Mouse (Mus musculus) lung, embryonic 16.5 days (tissue): Measurements from ENCODE around the gene Clint1. TPM values are rescaled to one million over a fixed set of nuclear protein-coding genes. Genes with fewer than 3 reads are reported as not detected.

ENCODE experiments used
- ATAC-seq: fragments of 200-750 bp; cut with Nextera tagmentation; 2 replicates; pipeline ENCODE4 v1.8.0; 2017; ENCODE audit warnings: low read depth, mild to moderate bottlenecking, moderate library complexity
- H3K27ac ChIP-seq: fragments of 300-500 bp; sonication (generic); 2 replicates; pipeline ENCODE4 v1.5.1; 2014; ENCODE audit warnings: mild to moderate bottlenecking, control low read depth, low read length
- H3K27me3 ChIP-seq: fragments of 300-500 bp; sonication (generic); 2 replicates; pipeline ENCODE4 v1.6.1; 2014; ENCODE audit warnings: low read depth, low read length, mixed read lengths; ENCODE audit not compliant: control insufficient read depth, insufficient read depth
- H3K36me3 ChIP-seq: fragments of 300-500 bp; sonication (generic); 2 replicates; pipeline ENCODE4 v1.6.1; 2014; ENCODE audit warnings: low read length; ENCODE audit not compliant: control insufficient read depth, insufficient read depth
- H3K4me1 ChIP-seq: fragments of 300-500 bp; sonication (generic); replicated peaks from 2 replicates; pipeline ENCODE4 v1.6.1; 2014; ENCODE audit warnings: low read length, mixed read lengths; ENCODE audit not compliant: control insufficient read depth, insufficient read depth
- H3K4me2 ChIP-seq: fragments of 300-500 bp; sonication (generic); 2 replicates; pipeline ENCODE4 v1.6.1; 2014; ENCODE audit warnings: low read depth, low read length, control low read depth
- H3K4me3 ChIP-seq: fragments of 300-500 bp; sonication (generic); 2 replicates; pipeline ENCODE4 v1.5.1; 2014; ENCODE audit warnings: mild to moderate bottlenecking, low read length, control low read depth
- H3K9ac ChIP-seq: fragments of 300-500 bp; sonication (generic); 2 replicates; pipeline ENCODE4 v1.6.1; 2014; ENCODE audit warnings: low read length, control low read depth
- H3K9me3 ChIP-seq: fragments of 300-500 bp; sonication (generic); 2 replicates; pipeline ENCODE4 v1.6.1; 2016; ENCODE audit warnings: low read length; ENCODE audit not compliant: control insufficient read depth
- WGBS: fragments of 180-500 bp; shearing (Covaris S2); extraction: QIAGEN DNeasy Blood & Tissue Kit; methylation state at CpG from one replicate; pipeline ENCODE4 v1.1.7; 2014; 5-methylcytosine and 5-hydroxymethylcytosine counted together
- polyA plus RNA-seq: library from polyadenylated mRNA; unstranded; fragments of >200 nt; fragmentation: Nextera tagmentation; extraction: Ambion mirVana; gene quantifications from 2 replicates; pipeline ENCODE4 v1.2.1, GENCODE M21; 2015

Clint1 gene
- polyA plus RNA-seq, 1 experiment from 2014 or later, result 74.1 TPM

DNA sequence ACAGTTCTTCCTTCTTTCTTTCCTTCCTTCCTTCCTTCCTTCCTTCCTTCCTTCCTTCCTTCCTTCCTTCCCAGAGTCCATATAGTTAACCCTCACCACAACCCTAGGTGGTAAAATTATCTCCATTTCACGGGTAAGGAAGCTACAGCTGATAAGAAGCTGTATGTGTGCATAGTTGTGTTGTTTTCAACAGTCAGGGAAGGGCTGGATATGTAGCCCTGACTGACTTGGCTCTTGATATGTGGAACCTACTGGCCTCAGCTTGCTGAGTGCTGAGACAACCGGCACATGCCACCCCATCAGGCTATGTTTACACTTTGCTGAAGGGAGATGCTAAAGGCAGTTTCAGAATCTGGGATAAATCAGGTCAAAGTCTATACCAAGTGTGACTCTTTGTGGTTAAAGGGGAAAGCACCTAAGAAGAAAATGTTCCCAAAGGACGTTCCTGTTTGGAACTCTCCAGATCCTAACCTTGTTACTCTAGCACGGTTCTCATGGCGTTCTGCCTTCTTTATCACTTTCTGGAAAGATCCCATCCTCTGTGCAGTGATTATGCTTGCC, 14.5 kb upstream of the Clint1 start:
- Histone ChIP-seq H3K27ac (no peak overlapping the region), H3K36me3 (no peaks in the 10 kb centered on the region), H3K4me1 (no peaks in the 10 kb centered on the region), H3K4me3 (no peak overlapping the region), H3K27me3 (no peaks in the 10 kb centered on the region), H3K9me3 (no peaks in the 10 kb centered on the region), H3K4me2 (no peak overlapping the region), H3K9ac (no peak overlapping the region)
- WGBS, result 65% methylated on average over 5 of the region's 5 CpGs
- ATAC-seq, result no peak

DNA sequence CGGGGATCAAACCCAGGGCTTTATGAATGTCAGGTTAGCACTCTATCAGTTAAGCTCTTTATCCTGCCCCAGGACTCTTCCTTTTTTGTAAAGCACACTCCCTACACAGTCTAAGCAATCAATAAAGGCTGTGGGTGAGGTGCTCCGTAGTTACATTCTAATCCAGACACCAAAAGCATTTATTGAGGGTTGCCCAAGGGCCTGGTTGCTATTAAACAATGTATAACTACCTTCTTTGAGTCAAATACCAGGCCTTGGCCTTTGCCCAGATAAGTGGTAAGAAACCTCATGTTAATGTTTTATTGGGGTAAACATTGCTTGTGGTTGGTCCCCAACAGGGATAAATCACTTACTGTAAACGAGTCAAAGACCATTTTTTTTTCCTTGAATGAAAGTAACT, 13.4 kb upstream of the Clint1 start:
- Histone ChIP-seq H3K4me3 (no peak overlapping the region), H3K27me3 (no peaks in the 10 kb centered on the region), H3K9ac (no peak overlapping the region), H3K36me3 (no peaks in the 10 kb centered on the region), H3K27ac (no peak overlapping the region), H3K4me2 (no peak overlapping the region), H3K9me3 (no peaks in the 10 kb centered on the region), H3K4me1 (no peaks in the 10 kb centered on the region)
- ATAC-seq, result no peak
- 48% methylated on average over 3 of the region's 3 CpGs for WGBS

DNA sequence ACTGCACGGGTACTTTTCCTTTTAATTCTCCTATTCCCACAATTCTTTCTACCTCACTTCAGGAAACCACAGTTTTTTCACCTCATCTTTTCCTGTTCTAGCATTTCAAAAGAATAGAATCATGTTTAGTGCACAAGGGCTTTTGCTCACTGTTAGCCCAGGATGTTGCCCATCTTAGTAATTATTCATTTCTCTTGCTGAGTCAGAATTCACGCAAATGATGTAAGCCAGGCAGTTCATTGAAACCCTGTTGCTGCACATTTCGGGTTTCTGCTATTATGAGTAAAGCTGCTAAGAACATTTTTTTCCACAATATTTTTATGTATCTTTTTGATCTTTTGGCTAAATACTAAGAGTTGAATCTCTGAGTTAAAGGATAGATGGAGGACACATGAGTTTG, 11.5 kb upstream of the Clint1 start:
- ATAC-seq, result no peak
- Histone ChIP-seq H3K9me3 (no peaks in the 10 kb centered on the region), H3K4me1 (no peaks in the 10 kb centered on the region), H3K27ac (no peak overlapping the region), H3K9ac (no peak overlapping the region), H3K4me3 (no peak overlapping the region), H3K36me3 (no peaks in the 10 kb centered on the region), H3K27me3 (no peaks in the 10 kb centered on the region), H3K4me2 (no peak overlapping the region)
- WGBS, result 79% methylated on average over 3 of the region's 3 CpGs

DNA sequence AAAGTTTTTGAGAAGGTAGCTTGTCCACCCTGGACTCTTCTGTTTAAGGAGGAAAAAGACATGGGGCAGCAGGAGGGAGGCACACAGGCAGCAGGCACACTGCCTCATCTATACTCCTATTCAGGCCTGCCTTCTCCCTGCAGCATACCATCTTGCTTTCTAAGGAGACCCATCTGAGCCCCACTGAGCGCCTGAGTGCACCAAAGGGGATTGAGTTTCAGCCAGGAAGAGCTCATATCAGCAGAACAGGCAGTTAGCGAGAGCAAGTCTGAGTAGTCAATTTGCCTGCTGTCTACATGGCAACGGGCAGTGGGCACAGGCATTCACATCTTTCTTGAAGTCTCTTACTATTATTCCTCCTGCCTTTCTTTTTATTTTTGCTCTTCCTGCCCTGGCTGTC, 5.8 kb upstream of the Clint1 start:
- no peak overlapping the region for H3K27ac ChIP-seq
- 41% methylated on average over 3 of the region's 3 CpGs for WGBS
- ATAC-seq, result no peak

DNA sequence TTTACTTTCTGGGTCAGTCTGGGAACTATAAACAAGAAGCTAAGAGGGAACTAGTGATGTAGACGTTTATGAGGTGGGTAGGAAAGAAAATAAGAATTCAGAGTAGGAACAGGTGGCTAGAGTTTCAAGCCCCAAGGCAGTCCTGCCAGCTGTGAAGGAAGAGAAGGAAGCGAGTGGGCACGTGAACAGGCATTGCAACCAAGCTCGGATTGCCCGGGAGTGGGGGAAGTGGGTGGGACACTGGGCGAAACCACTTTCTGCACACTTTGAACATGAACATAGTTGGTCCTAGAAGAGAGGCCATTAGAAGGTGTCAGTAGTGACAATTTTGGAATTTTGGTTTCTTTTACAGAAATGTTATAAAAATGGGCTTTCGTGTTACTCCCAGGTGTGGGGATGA, 4.3 kb upstream of the Clint1 start:
- H3K4me1 ChIP-seq, result no peaks in the 10 kb centered on the region
- H3K27me3 ChIP-seq, result no peaks in the 10 kb centered on the region
- no peaks in the 10 kb centered on the region for H3K9me3 ChIP-seq
- H3K4me2 ChIP-seq, result no peak overlapping the region
- no peaks in the 10 kb centered on the region for H3K36me3 ChIP-seq
- no peak for ATAC-seq
- H3K27ac ChIP-seq, result no peak overlapping the region
- no peak overlapping the region for H3K4me3 ChIP-seq
- no peak overlapping the region for H3K9ac ChIP-seq
- WGBS, result 64% methylated on average over 7 of the region's 7 CpGs

More for the DNA sequence above, 5.8 kb upstream of the Clint1 start:
- no peaks in the 10 kb centered on the region for H3K4me1 ChIP-seq
- no peaks in the 10 kb centered on the region for H3K9me3 ChIP-seq
- H3K9ac ChIP-seq, result no peak overlapping the region
- no peak overlapping the region for H3K4me2 ChIP-seq
- H3K27me3 ChIP-seq, result no peaks in the 10 kb centered on the region
- H3K36me3 ChIP-seq, result no peaks in the 10 kb centered on the region
- H3K4me3 ChIP-seq, result no peak overlapping the region

DNA sequence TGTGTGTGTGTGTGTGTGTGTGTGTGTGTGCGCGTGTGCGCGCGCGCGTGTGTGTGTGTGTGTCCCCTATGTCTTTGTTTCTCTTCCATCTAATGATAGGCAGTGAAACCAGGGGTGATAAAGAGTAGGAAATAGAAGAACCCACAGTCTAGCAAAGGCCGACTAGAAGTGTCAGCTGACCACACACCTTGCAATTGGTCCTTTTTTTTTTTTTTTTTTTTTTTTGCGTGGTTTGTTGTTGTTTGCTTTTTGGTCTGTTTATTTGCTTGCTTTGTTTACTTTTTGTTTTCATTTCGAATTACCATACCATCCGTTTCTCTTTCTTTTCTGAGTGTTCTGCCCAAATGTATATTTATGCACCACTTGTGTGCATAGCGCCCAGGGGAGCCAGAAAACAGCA, 3.6 kb upstream of the Clint1 start:
- ATAC-seq, result no peak

DNA sequence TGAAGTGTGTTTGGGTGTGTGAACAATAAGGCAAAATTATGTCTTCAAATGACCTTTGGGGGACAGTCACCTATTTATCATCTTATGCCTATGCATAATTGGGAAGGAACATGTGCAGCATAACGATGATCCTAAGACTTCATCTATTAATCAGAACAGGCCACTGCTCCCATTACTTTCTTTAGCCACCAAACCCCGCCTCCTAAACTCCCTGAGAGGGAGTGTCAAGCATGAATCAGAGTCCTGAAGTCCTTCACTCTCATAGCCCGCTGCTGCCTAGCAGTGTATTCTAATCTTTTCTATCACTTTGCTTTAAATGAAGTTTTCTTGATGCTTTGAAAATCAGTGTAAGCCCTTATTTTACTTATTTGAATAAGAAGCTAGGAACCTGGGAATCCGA, 2.6 kb upstream of the Clint1 start:
- H3K27me3 ChIP-seq, result no peaks in the 10 kb centered on the region
- no peaks in the 10 kb centered on the region for H3K9me3 ChIP-seq
- H3K9ac ChIP-seq, result no peak overlapping the region
- 67% methylated on average over 4 of the region's 4 CpGs for WGBS
- H3K4me2 ChIP-seq, result no peak overlapping the region
- H3K36me3 ChIP-seq, result no peaks in the 10 kb centered on the region; the same call in 1 of the 2 replicates
- no peak overlapping the region for H3K4me3 ChIP-seq
- ATAC-seq, result no peak
- H3K27ac ChIP-seq, result no peak overlapping the region
- H3K4me1 ChIP-seq, result peaks cover 13% of the 10 kb centered on the region

More for the DNA sequence above, 3.6 kb upstream of the Clint1 start:
- H3K4me3 ChIP-seq, result no peak overlapping the region
- H3K9me3 ChIP-seq, result no peaks in the 10 kb centered on the region
- H3K27ac ChIP-seq, result no peak overlapping the region
- no peak overlapping the region for H3K9ac ChIP-seq
- 77% methylated on average over 12 of the region's 12 CpGs for WGBS
- no peaks in the 10 kb centered on the region for H3K27me3 ChIP-seq
- no peak overlapping the region for H3K4me2 ChIP-seq
- H3K4me1 ChIP-seq, result peaks cover 4% of the 10 kb centered on the region
- no peaks in the 10 kb centered on the region for H3K36me3 ChIP-seq

DNA sequence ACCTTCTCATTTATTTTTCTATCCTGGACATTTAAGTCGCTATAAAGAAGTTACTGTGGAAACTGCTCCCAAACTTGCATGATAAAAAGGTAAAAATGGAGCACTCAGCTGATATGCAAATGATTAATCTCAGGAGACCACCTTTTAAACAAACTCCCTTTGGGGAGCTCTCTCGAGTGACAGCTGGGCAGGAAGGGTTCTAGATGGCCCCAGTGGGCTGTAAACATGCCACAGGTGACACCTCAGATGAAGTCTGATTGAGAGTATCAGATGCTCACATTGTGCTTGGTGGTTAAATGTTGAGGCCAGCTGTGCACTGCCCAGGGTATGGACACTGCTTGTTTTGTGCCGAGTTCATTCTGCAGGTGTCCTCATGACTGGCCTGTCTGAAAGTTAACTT, 2.0 kb upstream of the Clint1 start:
- no peak overlapping the region for H3K4me2 ChIP-seq
- no peak overlapping the region for H3K27ac ChIP-seq
- WGBS, result 33% methylated on average over 3 of the region's 3 CpGs

DNA sequence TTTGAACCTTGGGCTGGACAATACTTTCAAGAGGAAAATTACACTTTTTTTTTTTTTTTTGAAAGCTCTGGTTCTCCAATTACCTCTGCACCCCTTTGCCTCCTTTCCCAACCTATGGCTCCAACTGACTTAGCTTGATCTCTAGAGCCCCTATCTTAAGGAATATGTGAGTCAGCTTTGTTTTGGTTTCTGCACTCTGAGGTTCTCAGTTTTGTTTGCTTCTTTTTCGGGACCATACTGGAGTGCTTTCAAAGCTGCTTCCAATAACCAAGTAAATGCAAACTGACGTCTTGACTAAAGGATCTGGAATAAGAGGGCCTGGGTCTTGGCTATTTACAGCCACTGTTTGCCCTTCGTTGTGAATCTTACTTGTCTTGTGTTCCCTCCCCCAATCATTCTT, 1.5 kb upstream of the Clint1 start:
- 27% methylated on average over 3 of the region's 3 CpGs for WGBS
- H3K27me3 ChIP-seq, result no peaks in the 10 kb centered on the region
- ATAC-seq, result no peak

More for the DNA sequence above, 2.0 kb upstream of the Clint1 start:
- Histone ChIP-seq H3K4me3 (no peak overlapping the region), H3K4me1 (peaks cover 19% of the 10 kb centered on the region), H3K27me3 (no peaks in the 10 kb centered on the region), H3K9ac (no peak overlapping the region), H3K9me3 (no peaks in the 10 kb centered on the region), H3K36me3 (peaks cover 3% of the 10 kb centered on the region)
- no peak for ATAC-seq

More for the DNA sequence above, 1.5 kb upstream of the Clint1 start:
- H3K27ac ChIP-seq, result no peak overlapping the region
- peaks cover 22% of the 10 kb centered on the region for H3K4me1 ChIP-seq
- no peak overlapping the region for H3K9ac ChIP-seq
- no peak overlapping the region for H3K4me2 ChIP-seq
- H3K36me3 ChIP-seq, result peaks cover 3% of the 10 kb centered on the region
- no peak overlapping the region for H3K4me3 ChIP-seq
- H3K9me3 ChIP-seq, result no peaks in the 10 kb centered on the region
